Mouse (Mus musculus): ENCODE measurements at regions not wholly inside any gene's neighbourhood (a gene's known extent, or its start where the extent isn't known, plus 50 kb on each side); places are given as distances from the start of the nearest gene placed in this dataset.
A peak's percentile ranks its signal among the peaks of the same experiment; 100 is the strongest.

DNA sequence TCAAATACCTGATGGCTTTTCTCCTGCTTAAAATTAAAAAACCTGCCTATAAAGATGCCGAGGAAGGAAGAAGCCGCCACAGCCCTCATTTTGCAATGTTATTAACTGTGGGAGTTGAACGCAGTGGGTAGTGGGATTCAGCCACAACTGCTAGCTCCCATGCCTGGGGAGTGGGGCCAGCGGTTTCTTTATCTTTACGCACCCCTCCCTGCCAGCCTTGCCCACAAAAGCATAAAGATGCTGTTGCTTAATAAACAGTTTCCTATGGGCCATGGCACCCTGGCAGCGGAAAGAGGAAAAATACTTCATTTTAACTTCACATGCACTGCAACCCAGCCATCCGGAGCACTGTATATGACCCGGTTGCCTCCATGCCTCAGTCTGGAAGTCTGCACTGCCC lies 389.2 kb downstream of the H2al1j start:
- no peak for DNase-seq (ENCODE audit: low read depth, low spot score)

DNA sequence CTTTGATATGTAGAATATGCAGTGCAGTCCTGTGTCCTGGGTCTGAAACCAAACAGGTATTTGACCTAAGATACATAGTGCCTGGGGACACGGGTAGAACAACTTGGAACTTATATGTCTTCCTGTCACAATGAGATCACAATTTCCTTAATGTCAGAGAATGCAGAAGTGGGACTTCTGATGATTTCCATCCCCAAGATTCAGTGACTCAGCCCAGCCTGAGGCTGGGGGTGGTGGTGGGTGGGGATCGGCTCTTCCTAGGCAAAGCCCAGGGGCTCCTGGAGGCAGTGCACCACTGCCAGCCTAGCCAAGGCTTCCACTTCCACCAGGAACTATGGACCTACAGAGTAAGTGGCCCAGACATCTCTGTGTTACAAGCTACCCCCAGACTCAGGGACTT lies 391.2 kb downstream of the H2al1j start:
- no peak for DNase-seq (ENCODE audit: low read depth, low spot score)

GRCm38 (mm10) chrX:11720517-11720916 lies 392.9 kb downstream of the H2al1j start:
- DNase-seq (ENCODE audit: low read depth, low spot score), result no peak

- no peak for DNase-seq (ENCODE audit: low read depth, low spot score)
Measured at GRCm38 (mm10) chrX:11722730-11723129, 395.1 kb downstream of the H2al1j start.

DNA sequence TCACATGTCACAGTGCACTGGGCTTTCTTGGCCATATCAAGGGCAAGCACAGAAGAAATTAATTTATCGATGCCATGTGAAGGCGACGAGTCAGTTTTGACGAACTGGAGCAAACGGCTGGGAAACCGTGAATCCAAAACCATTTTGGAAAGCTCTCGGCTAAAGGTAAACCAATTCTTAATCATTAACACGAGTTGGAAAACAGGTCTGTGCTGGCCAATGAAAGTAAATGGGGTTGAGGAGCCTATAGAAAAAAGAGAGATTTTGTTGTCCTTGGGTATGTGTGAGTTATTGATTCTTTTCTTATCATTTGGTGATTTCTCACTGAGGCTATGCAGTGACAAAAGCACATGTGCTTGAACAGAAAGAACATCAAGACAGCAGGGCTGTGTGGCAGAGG lies 397.1 kb downstream of the H2al1j start:
- DNase-seq (ENCODE audit: low read depth, low spot score), result no peak

- no peak for DNase-seq (ENCODE audit: low read depth, low spot score)
Measured at GRCm38 (mm10) chrX:11726524-11727231, 399.1 kb downstream of the H2al1j start.

GRCm38 (mm10) chrX:11728481-11728880 lies 400.9 kb downstream of the H2al1j start:
- DNase-seq (ENCODE audit: low read depth, low spot score), result no peak

DNA sequence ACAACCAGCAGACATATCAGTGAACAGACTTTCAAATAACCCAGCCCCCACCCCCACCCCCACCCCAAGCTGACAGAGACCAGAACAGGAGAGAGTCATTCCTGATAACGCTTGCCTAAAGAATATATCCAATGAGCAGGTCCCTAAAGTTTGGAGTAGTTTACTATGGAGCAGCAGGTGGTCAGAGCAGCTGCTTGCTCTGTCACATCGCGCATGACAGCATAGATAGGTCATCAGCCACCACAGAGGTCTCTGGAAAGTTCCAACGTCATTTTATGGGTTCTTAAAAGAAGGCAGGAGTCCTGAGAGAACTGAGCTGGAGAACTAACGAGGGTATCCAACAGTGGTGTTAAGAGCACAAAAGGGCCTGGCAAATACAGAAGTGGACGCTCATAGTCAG lies 402.4 kb downstream of the H2al1j start:
- DNase-seq (ENCODE audit: low read depth, low spot score), result no peak

DNA sequence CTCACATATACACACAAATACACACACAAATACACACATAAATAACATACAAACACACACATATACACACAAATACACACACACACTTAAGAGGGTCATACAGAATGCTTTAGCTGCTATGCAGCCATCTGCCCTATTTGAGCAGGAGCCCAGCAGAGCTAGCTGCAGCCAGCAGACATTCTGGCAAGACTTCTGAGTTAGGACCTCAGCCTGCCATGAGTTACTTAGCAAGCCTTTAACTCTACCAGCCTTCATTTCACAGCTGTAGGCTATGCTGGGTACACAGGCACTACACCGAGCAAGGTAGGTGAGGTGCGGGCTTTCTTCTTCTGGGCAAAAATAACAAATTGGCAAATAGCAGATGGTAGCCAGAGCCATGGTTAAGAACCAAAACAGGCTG lies 404.7 kb downstream of the H2al1j start:
- DNase-seq (ENCODE audit: low read depth, low spot score), result no peak

GRCm38 (mm10) chrX:11734505-11735435 lies 407.1 kb downstream of the H2al1j start:
- no peak for DNase-seq (ENCODE audit: low read depth, low spot score)

GRCm38 (mm10) chrX:11735516-11736170 lies 408.0 kb downstream of the H2al1j start:
- DNase-seq (ENCODE audit: low read depth, low spot score), result no peak

GRCm38 (mm10) chrX:11736481-11736880 lies 408.9 kb downstream of the H2al1j start:
- no peak for DNase-seq (ENCODE audit: low read depth, low spot score)

DNA sequence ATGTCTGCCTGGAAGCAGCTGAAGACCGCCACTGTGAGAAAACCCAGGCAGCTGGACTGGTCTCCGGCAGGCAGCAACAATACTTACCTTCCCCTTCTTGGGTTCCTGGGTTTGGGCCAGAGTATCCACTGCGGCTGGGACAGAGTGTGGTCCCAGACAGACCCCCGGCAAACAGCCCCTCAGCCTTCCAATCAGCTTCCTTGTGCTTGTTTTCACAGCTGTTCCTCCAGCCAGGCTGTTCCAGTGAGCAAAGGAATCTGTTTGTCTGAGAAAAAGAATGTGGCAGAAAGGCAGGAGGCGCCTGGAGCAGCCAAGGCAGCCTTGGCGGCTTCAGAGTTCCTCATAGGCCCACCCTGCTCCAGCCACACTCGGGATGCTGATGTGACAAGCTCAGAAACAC lies 411.9 kb downstream of the H2al1j start:
- no peak for DNase-seq (ENCODE audit: low read depth, low spot score)

- DNase-seq (ENCODE audit: low read depth, low spot score), result no peak
Measured at GRCm38 (mm10) chrX:11745911-11746310, 414.2 kb downstream of the Bcor start.

- no peak for DNase-seq (ENCODE audit: low read depth, low spot score)
Measured at GRCm38 (mm10) chrX:11747386-11748121, 412.6 kb downstream of the Bcor start.

DNA sequence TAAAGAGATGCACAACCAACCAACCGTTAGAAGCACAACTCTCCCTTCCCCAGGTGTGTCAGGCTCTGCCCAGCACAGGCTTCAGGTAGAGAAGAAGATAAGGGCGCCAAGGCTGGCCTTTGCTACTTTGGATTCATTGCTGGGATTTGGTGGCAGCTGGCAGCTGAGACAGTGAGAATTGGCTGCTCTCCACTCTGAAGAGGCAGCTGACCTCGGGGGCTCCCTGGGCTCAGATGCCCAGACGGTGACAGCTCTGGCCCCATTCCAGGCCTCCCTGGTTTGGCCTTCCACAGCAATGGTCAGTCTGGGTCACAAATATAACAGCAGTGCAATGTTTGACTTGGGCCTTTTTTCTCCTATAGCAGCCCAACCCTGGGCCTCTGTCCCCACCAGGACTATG lies 411.9 kb downstream of the Bcor start:
- no peak for DNase-seq (ENCODE audit: low read depth, low spot score)

DNA sequence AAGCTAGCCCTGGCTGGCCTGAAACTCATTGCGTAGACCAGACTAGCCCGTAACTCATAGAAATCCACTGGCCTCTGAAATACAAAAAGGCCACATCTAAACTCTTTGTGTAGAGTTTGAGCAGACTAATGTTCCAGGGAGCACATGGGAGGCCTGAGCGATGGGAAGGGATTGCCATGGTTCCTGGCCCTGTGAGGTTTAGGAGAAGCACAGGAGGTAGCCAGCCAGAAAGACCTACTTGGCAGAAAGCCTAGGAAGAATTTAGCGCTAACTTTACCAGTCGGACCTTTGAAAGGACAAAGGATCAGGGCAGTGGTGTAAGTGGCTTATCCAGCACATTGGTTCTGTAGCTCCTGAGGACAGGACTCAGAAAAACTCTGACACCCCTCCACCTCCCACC lies 407.6 kb downstream of the Bcor start:
- DNase-seq (ENCODE audit: low read depth, low spot score), result no peak

DNA sequence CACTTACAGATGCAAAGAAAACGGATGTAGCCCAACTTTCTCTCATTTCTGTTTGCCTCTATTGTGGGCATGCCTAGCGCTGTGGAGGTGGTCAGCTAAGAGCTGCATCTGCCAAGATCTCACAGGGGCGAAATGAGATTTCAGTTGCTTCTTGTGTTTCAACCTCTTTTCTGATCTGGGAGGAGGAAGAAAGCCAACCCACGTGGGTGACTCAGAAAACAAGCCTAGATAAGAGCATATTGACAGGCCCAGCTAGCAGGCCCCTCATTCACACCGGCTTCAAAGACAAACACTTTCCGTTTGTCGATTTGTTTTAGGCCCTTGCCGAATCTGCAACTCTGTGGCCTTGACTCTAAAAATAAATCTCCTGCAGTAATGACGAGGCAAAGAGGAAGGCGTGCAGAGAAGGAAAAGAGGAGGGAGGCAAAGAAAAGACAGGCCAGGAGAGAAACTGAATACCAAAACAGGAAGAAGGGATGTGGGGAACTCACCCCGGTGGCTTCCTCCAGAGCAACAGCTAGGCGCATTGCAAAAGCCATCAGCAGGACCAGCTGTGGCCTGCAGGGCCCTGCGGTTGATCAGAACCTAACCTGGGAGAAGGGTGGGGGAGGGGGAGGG lies 407.1 kb downstream of the Bcor start:
- DNase-seq (ENCODE audit: low read depth, low spot score), result peak; percentile 43

DNA sequence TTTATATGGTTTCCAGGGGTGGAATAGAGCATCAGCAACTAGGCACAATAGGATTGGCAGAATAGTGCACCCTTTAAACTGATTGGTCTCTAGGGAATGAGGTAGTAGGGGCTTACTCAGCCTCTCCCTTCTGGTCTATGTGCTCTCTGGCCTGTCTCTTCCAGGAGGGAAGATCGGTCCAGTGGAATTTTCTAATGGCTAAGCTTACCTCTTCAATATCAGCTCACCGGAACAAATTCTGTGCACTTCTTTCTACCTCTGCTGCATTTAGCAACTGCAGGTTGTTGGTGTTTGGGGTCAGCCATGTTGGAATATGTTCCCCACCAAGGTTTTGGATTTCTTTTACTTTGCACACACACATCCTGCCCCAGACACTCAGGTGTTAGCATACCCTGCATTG lies 405.1 kb downstream of the Bcor start:
- no peak for DNase-seq (ENCODE audit: low read depth, low spot score)

GRCm38 (mm10) chrX:11763351-11764082 lies 396.6 kb downstream of the Bcor start:
- DNase-seq (ENCODE audit: low read depth, low spot score), result no peak
